Mouse (Mus musculus): ENCODE results near the gene Myom1.

DNA sequence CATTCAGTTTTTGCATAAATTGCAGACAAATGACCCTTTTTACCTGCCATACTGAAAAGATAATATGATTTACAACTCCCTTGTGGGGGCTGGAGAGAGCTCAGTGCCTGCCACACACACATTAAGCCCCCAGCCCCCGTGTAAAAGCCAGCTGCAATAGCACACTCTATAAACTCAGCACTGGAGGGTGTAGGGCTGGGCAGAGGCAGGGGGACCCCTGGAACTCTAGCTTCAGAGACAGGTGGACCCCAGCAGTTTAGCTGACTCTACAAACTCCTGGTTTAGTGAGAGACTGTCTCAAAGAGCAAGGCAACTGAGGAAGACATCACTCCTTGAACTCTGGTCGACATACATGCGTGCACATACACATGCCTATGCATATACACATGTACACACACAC lies 55.3 kb downstream of the Myom1 start:
- TF ChIP-seq CTCF (IDR thresholded peaks at IDR 0.05; ENCODE audit: control insufficient read depth, insufficient read depth, low read length) (no peak), POLR2A (IDR thresholded peaks at IDR 0.05; ENCODE audit: borderline replicate concordance, control insufficient read depth, low read depth, low read length) (no peak)
